Mouse (Mus musculus): Measurements from ENCODE around the gene Krt1.

Gene Krt1

GRCm38 (mm10) chr15:101803052-101803822, 47.4 kb downstream of the Krt1 start:
- DNase-seq = no peak

GRCm38 (mm10) chr15:101802296-101802835, 48.2 kb downstream of the Krt1 start, which contains the start of gene Krt73:
TSS of gene Krt73 (minus strand) at chr15:101802346.
- no peak for DNase-seq

All from cerebellum, adult 11 months (tissue).